Mouse (Mus musculus) macrophage (primary cell): ENCODE results near the gene Cdc14a. TPM values are rescaled to one million over a fixed set of nuclear protein-coding genes. Genes with fewer than 3 reads are reported as not detected.

Source experiments
- H3K27ac ChIP-seq: fragments of 350-480 bp; formaldehyde crosslinking; 2 replicates; pipeline ENCODE4 v1.9.0; 2021
- H3K36me3 ChIP-seq: fragments of 350-480 bp; formaldehyde crosslinking; 2 replicates; pipeline ENCODE4 v1.9.0; 2021; ENCODE audit errors: inconsistent target
- H3K4me3 ChIP-seq: fragments of 350-480 bp; formaldehyde crosslinking; 2 replicates; pipeline ENCODE4 v1.9.0; 2021; ENCODE audit errors: inconsistent target
- H3K79me2 ChIP-seq: fragments of 350-480 bp; formaldehyde crosslinking; 2 replicates; pipeline ENCODE4 v1.9.0; 2021; ENCODE audit errors: inconsistent target
- WGBS: methylation state at CpG from one replicate; pipeline ENCODE4 v1.1.7; 2026; ENCODE audit warnings: inconsistent platforms; ENCODE audit not compliant: missing documents; 5-methylcytosine and 5-hydroxymethylcytosine counted together
- polyA plus RNA-seq: library from polyadenylated mRNA; stranded (reverse); fragments of 250-400 nt; gene quantifications from 3 replicates; pipeline ENCODE4 v1.2.4, GENCODE M21; 2018; ENCODE audit warnings: inconsistent platforms

Gene Cdc14a
- polyA plus RNA-seq, 1 experiment from 2014 or later = 2.0 TPM

GRCm38 (mm10) chr3:116310033-116310432, 113.8 kb downstream of the Cdc14a start:
- Histone ChIP-seq H3K79me2 (no peaks in the 10 kb centered on the region), H3K36me3 (no peaks in the 10 kb centered on the region), H3K4me3 (no peak overlapping the region), H3K27ac (no peak overlapping the region)
- WGBS = 98% methylated on average over 10 of the region's 10 CpGs

DNA sequence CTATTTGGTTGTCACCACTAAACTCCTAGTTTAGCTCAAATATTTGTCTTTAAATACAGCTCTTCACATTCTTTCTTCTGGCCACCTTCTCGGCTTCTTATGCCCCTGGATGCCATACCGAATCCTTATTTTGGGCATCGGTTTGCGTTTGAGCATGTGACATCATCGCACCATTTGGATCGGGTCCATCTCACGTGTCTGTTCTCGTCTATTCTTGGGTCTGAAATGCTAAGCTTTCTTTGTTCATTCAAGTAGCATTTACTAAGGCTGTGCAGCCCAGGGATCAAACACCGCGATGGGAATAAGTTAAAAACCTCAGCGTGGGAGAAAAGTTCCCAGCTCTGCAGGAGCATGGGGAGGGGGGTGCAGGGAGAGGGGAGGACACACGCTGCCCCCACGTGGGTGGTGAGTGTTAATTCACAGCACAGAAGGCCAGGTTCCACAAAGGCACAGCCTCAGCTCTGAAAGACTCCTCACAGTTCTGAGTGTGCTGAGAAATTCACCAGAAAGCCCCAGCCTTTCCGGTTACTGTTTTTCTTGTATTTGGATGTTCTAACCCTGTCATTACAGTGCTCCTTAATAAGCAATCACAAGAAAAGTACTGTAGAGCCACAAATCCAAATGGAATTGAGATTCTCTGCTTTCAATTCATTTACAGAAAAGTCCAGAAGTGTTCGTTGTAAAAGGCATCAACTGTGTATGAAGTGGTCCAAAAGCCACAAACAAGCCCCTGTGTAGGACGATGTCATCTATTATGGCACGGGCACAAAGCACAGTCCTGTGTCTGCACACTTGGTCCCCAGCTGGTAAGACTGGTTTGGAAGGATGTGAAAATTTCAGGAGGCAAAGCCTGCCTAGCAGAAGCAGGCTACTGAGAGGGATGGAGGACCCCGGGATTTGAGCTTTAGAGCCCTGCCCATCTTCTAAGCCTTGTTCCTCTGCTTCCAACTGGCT, 118.8 kb downstream of the Cdc14a start:
- Histone ChIP-seq H3K4me3 (no peak overlapping the region), H3K79me2 (no peaks in the 10 kb centered on the region), H3K36me3 (no peaks in the 10 kb centered on the region), H3K27ac (no peak overlapping the region)
- 92% methylated on average over 18 of the region's 18 CpGs for WGBS

GRCm38 (mm10) chr3:116302581-116302980, 121.3 kb downstream of the Cdc14a start:
- 93% methylated on average over 7 of the region's 7 CpGs for WGBS
- no peaks in the 10 kb centered on the region for H3K36me3 ChIP-seq
- H3K4me3 ChIP-seq = no peak overlapping the region
- no peak overlapping the region for H3K27ac ChIP-seq
- no peaks in the 10 kb centered on the region for H3K79me2 ChIP-seq

- Histone ChIP-seq H3K4me3 (no peak overlapping the region), H3K27ac (no peak overlapping the region), H3K79me2 (no peaks in the 10 kb centered on the region), H3K36me3 (no peaks in the 10 kb centered on the region)
- 95% methylated on average over 6 of the region's 6 CpGs for WGBS
Observed at GRCm38 (mm10) chr3:116301754-116302153, 122.1 kb downstream of the Cdc14a start.

GRCm38 (mm10) chr3:116298727-116299126, 125.1 kb downstream of the Cdc14a start:
- Histone ChIP-seq H3K79me2 (no peaks in the 10 kb centered on the region), H3K36me3 (no peaks in the 10 kb centered on the region)
- 95% methylated on average over 10 of the region's 10 CpGs for WGBS

GRCm38 (mm10) chr3:116298003-116298402, 125.8 kb downstream of the Cdc14a start:
- Histone ChIP-seq H3K36me3 (no peaks in the 10 kb centered on the region), H3K79me2 (no peaks in the 10 kb centered on the region), H3K4me3 (no peak overlapping the region), H3K27ac (no peak overlapping the region)
- 96% methylated on average over 8 of the region's 8 CpGs for WGBS

More at GRCm38 (mm10) chr3:116298727-116299126, 125.1 kb downstream of the Cdc14a start:
- no peak overlapping the region for H3K27ac ChIP-seq
- H3K4me3 ChIP-seq = no peak overlapping the region

DNA sequence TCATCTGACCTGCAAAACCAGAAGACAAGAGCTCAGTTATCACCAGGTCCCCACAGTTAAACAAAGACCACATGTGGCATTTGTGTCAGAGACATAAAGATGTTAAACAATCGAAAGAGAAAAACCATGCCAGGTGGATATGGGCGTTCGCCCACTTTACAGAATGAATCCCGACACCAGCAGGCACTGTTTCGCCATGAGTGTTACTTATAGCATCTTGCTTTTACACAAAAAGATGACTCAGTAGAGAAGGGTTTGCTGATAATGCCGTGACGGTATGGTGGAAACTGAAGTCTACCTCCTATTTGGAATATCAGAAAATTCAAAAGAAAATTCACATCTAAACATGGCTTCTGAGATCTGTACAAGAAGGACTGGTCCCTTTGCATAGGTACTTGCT, 126.7 kb downstream of the Cdc14a start:
- Histone ChIP-seq H3K79me2 (no peaks in the 10 kb centered on the region), H3K36me3 (no peaks in the 10 kb centered on the region), H3K27ac (no peak overlapping the region), H3K4me3 (no peak overlapping the region)
- 96% methylated on average over 7 of the region's 7 CpGs for WGBS

GRCm38 (mm10) chr3:116290041-116290815, 133.6 kb downstream of the Cdc14a start:
- H3K27ac ChIP-seq = no peak overlapping the region
- no peak overlapping the region for H3K4me3 ChIP-seq
- H3K79me2 ChIP-seq = no peaks in the 10 kb centered on the region
- no peaks in the 10 kb centered on the region for H3K36me3 ChIP-seq
- 92% methylated on average over 9 of the region's 9 CpGs for WGBS

DNA sequence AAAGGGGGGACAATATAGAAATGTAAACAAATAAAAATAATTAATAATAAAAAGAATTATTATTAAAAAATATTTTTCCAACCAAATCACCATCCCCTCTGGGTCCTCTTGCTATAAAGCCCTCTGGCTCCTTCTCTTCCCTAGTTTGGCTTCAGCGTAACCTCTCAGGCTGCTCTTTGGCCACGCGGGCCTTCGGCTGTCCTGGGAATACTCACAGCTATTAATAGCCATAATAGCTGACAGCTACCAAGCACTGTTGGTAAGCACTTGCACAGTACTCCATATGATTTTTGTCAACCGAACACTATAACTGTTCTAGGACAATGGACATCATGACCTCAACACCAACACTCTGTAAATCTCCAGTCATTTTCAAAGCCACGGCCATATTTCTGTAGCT, 135.0 kb downstream of the Cdc14a start:
- 98% methylated on average over 6 of the region's 6 CpGs for WGBS
- no peaks in the 10 kb centered on the region for H3K36me3 ChIP-seq
- H3K79me2 ChIP-seq = no peaks in the 10 kb centered on the region

DNA sequence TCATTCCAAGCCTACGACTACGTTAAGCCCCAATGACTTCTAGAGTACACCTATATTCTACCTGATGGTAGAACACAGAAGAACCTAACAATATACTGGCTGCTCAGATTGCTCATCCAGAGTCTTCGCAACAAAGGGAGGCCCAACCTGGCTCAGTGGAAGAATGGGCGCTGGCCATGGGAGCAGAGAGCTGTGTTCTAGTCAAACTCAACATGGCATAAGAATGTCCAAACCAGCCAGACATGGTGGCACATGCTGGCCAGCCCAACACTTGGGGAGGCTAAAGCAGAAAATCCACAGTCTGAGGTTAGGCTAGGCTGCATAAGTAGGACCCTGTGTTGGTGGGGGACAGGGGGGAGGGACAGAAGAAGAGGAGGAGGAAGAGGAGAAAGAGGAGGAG, 139.1 kb downstream of the Cdc14a start:
- 97% methylated on average over 4 of the region's 4 CpGs for WGBS
- no peak overlapping the region for H3K27ac ChIP-seq
- no peaks in the 10 kb centered on the region for H3K79me2 ChIP-seq
- H3K36me3 ChIP-seq = no peaks in the 10 kb centered on the region
- no peak overlapping the region for H3K4me3 ChIP-seq

More for the DNA sequence above, 135.0 kb downstream of the Cdc14a start:
- H3K27ac ChIP-seq = no peak overlapping the region
- H3K4me3 ChIP-seq = no peak overlapping the region

DNA sequence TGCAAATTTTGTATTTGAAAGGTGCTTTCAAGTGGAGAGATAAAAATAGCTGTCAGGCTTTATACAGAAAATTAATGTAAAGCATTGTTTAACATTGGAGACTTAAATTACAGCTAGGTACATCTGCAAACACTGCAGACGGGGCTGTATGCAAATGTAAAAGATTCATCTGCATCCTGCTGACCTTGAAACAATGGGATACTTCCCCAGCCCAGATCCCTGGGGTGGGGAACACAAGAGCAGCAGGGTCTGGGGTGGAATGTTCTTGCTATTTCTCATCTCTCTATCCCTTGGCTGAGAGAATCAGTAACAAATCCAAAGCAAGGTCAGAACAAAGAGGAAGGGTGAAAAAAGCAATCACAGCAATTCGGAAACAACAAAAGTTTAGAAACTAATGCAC, 139.8 kb downstream of the Cdc14a start:
- WGBS = 100% methylated on average over 2 of the region's 2 CpGs
- Histone ChIP-seq H3K36me3 (no peaks in the 10 kb centered on the region), H3K79me2 (no peaks in the 10 kb centered on the region), H3K27ac (no peak overlapping the region), H3K4me3 (no peak overlapping the region)

DNA sequence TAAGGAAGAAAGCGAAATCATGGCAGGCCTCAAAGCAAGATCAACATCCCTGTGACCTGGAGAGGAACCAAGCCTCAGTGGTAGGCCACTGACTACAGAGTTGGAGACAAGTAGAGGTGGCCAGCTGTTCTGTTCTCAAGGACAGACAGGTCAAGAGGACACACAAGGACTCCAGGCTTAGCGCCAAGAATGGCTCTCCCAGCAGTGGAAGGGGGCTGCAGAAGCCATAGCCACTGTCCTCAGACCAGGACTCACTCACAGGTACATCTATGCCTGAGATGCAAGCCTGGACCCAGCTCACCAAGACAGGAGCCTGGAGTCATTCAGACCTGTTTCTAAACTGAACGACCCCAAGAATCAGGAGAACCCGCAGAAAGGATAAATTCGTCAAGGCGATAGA, 142.2 kb downstream of the Cdc14a start:
- WGBS = 90% methylated on average over 6 of the region's 6 CpGs
- Histone ChIP-seq H3K79me2 (no peaks in the 10 kb centered on the region), H3K4me3 (no peak overlapping the region)

DNA sequence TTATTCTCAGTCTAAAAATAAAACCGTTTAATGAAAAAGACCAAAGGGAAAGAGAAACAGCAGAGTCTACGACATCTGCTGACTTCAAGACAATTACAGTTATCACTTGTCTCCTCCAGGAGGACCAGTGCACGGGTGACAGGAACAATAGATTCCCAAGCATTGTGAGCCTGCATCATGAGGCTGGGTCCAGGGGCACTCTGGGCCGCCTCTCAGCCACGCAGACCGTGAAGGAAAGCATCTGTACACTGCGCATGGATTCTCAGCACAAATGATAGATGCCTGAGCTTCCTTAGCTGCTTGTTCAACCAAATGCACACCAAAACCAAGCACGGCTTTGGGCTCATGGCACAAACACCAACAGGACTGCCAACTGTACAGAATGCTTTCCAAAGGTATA, 146.7 kb downstream of the Cdc14a start:
- no peak overlapping the region for H3K27ac ChIP-seq
- WGBS = 84% methylated on average over 6 of the region's 8 CpGs
- no peak overlapping the region for H3K4me3 ChIP-seq
- no peaks in the 10 kb centered on the region for H3K79me2 ChIP-seq
- H3K36me3 ChIP-seq = no peaks in the 10 kb centered on the region

More for the DNA sequence above, 142.2 kb downstream of the Cdc14a start:
- Histone ChIP-seq H3K36me3 (no peaks in the 10 kb centered on the region), H3K27ac (no peak overlapping the region)

DNA sequence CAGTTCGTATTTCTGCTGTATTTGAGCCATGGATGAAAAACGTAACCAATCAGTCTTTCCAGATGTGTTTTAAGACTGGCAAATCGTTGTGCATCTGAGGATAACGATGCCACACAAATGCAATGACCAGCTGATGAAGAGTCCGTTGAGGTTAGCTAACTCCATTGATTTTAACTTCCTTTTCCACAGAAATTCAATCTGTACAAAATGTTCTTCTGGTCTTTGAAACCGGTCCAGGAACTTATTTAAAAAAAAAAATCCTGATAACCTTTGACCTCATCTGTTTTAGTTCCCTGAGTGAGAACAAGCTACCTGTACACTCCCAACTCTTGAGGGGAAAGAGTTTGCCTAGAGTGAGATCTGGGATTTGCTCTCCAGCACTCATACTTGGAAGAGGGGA, 152.2 kb downstream of the Cdc14a start:
- Histone ChIP-seq H3K27ac (no peak overlapping the region), H3K36me3 (no peaks in the 10 kb centered on the region), H3K4me3 (no peak overlapping the region), H3K79me2 (no peaks in the 10 kb centered on the region)
- 92% methylated on average over 6 of the region's 6 CpGs for WGBS
